Mouse (Mus musculus): ENCODE data around the gene Zfp385a. TPM values are rescaled to one million over a fixed set of nuclear protein-coding genes. Genes with fewer than 3 reads are reported as not detected.
A peak's percentile ranks its signal among the peaks of the same experiment; 100 is the strongest.

The Zfp385a gene
- polyA plus RNA-seq, 1 experiment: 11.7 TPM

DNA sequence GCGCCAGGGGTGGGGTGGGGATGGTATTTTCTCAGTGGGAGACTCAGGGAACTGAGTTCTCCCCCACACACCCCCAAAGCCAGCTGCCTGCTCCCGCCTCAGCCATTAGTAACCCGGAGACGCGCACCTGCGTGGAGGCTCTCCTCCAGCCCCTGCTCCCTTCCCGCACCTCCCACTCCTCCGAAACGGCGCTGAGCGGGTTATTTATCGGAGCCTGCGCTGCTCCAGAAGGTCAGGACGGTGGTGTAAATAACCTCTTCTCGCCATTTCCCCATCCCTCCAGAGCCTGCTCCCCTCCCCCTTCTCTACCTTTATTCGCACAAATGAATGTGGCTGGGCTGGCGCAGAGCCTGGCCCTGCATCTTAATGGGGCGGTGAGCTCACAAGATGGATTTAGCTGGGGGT is 39.8 kb downstream of the Zfp385a start:
- DNase-seq: no peak
- H3K4me3 ChIP-seq (replicated peaks; ENCODE audit: extremely low read depth, low read depth, low read length): no peak overlapping the region
- 40% methylated on average over 18 of the region's 18 CpGs for WGBS
- TF ChIP-seq CTCF (IDR thresholded peaks at IDR 0.05; ENCODE audit: insufficient read depth, low read length) (no peak), POLR2A (IDR thresholded peaks at IDR 0.05; ENCODE audit: borderline replicate concordance, extremely low read depth, low read depth, low read length) (no peak)
- H3K4me1 ChIP-seq (ENCODE audit: control insufficient read depth, insufficient read depth, low read length): peaks cover 5% of the 10 kb centered on the region

DNA sequence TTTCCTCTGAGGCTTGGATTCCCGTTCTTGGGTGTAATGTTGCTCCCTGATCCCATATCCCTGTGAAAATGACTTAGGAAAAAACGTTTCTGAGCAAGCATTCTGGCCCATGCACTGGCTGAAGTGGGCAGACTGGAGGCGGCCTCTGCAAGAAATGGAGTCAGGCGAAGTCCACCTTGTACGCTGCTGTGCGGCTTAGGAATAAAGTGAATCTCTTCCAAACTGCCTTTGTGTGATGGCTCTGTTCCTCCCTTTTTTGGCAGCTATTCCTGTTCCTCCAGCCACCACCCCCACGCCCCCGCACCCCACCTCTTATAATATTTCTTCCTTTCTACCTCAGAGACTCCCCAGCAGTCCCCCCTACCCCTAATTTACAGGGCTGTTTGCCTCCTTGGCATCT is 40.2 kb downstream of the Zfp385a start:
- peaks cover 5% of the 10 kb centered on the region for H3K4me1 ChIP-seq (ENCODE audit: control insufficient read depth, insufficient read depth, low read length)

DNA sequence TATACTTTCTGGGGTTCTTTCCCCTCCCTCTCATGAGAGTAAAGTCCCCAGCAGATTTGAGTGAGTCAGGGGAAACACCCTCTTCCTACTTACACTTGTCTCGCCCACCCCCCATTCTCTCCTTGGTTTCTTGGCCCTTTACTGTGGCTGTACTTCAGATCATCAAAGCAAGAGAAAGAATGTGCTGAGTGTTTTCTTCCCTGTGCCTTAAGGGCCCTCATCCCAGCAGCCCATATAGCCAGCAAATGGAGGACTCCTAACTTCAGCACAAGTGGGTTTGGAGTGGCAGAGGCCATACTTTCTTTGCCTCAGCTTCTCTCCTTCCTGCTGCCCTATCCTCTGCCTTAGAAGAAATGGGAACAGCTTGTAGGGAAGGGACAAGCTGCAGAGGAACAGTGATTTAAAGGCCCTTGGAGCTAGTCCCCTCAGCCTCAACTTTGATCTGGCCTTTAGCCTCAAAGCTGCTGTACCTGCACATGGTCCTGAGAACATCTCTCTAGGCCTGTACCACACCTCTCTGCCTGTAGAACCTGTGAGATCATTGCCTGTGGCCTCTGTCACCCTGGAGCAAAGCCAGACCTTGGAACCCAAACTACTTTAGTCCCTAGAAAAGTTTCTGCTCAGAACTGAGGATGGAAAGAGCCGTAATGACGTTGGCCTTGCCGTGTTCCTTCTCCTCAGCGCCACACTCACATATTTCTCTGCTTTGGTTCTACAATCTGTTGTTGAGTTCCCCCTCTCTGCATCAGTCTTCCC is 40.9 kb downstream of the Zfp385a start:
- WGBS: 72% methylated on average over 5 of the region's 5 CpGs
- no peak overlapping the region for H3K4me3 ChIP-seq (replicated peaks; ENCODE audit: extremely low read depth, low read depth, low read length)
- DNase-seq: peak; percentile 35
- H3K4me1 ChIP-seq (ENCODE audit: control insufficient read depth, insufficient read depth, low read length): peaks cover 2% of the 10 kb centered on the region
- TF ChIP-seq CTCF (IDR thresholded peaks at IDR 0.05; ENCODE audit: insufficient read depth, low read length) (no peak), POLR2A (IDR thresholded peaks at IDR 0.05; ENCODE audit: borderline replicate concordance, extremely low read depth, low read depth, low read length) (no peak)

More for the DNA sequence above, 40.2 kb downstream of the Zfp385a start:
- 58% methylated on average over 8 of the region's 8 CpGs for WGBS
- H3K4me3 ChIP-seq (replicated peaks; ENCODE audit: extremely low read depth, low read depth, low read length): no peak overlapping the region
- no peak for DNase-seq
- TF ChIP-seq POLR2A (IDR thresholded peaks at IDR 0.05; ENCODE audit: borderline replicate concordance, extremely low read depth, low read depth, low read length): no peak
- no peak for TF ChIP-seq CTCF (IDR thresholded peaks at IDR 0.05; ENCODE audit: insufficient read depth, low read length)

DNA sequence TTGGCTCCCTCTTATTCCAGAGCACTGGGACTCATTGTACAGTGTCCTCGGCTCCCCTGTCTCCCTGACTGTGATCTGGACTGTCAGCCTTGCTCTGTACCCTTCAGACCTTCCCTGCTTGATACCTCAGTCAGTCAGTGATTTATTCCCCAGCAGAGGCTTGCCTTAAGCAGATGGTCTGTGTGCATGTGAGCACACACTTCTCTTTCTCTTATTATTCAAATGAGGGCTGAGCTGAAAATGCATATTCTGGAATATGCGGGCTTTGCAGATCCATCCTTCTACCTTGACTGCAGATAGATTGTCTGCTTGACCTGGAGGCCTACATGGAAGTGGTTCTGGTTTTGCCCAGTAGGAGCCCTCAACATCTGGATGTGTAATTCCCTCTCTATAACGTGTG is 41.9 kb downstream of the Zfp385a start:
- Histone ChIP-seq H3K4me1 (ENCODE audit: control insufficient read depth, insufficient read depth, low read length) (no peaks in the 10 kb centered on the region), H3K4me3 (replicated peaks; ENCODE audit: extremely low read depth, low read depth, low read length) (no peak overlapping the region)
- DNase-seq: no peak
- TF ChIP-seq CTCF (IDR thresholded peaks at IDR 0.05; ENCODE audit: insufficient read depth, low read length) (no peak), POLR2A (IDR thresholded peaks at IDR 0.05; ENCODE audit: borderline replicate concordance, extremely low read depth, low read depth, low read length) (no peak)
- 69% methylated on average over 3 of the region's 3 CpGs for WGBS

DNA sequence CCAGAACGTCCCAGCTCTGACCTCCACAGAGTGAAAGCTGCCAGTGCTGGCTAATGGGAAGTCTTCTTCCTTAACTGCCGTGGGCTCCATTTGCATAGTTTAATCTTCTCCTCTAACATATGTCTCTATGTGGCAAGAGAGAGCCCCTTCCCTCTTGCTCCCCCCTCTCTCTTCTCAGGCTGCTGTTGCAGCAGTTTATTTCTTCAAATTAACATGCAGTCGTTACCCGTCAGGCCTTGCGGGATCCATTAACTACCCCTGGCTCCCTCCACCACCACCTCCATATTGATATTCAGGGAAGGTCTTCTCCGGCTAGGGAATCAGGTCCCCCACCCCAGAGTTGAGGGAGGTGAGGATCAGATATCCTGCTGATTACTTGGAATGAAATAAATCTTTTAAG is 42.6 kb downstream of the Zfp385a start:
- no peak for TF ChIP-seq POLR2A (IDR thresholded peaks at IDR 0.05; ENCODE audit: borderline replicate concordance, extremely low read depth, low read depth, low read length)
- no peak for TF ChIP-seq CTCF (IDR thresholded peaks at IDR 0.05; ENCODE audit: insufficient read depth, low read length)
- no peak for DNase-seq
- 71% methylated on average over 6 of the region's 6 CpGs for WGBS
- H3K4me1 ChIP-seq (ENCODE audit: control insufficient read depth, insufficient read depth, low read length): no peaks in the 10 kb centered on the region
- no peak overlapping the region for H3K4me3 ChIP-seq (replicated peaks; ENCODE audit: extremely low read depth, low read depth, low read length)

DNA sequence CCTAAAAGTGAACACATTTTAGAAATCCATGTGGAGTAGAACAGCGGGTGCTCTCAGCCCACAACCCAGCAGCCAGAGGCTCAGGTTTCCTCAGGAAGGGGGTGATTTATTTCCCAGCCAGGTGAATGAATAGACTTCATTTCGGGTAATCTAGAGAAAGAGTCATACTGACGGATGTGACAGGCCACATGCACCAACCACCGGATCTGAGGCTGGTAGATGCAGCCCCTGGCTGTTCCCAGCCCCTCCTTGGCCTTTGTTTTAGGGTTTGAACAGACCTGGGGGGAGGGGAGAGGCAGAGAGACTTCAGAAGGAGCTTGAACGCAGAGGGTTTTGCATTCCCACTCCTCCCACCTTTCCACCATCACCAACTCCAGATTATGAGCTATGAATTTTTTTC is 44.0 kb downstream of the Zfp385a start:
- Histone ChIP-seq H3K4me3 (replicated peaks; ENCODE audit: extremely low read depth, low read depth, low read length) (no peak overlapping the region), H3K4me1 (ENCODE audit: control insufficient read depth, insufficient read depth, low read length) (no peaks in the 10 kb centered on the region)
- WGBS: 36% methylated on average over 5 of the region's 5 CpGs
- TF ChIP-seq POLR2A (IDR thresholded peaks at IDR 0.05; ENCODE audit: borderline replicate concordance, extremely low read depth, low read depth, low read length): no peak
- no peak for TF ChIP-seq CTCF (IDR thresholded peaks at IDR 0.05; ENCODE audit: insufficient read depth, low read length)
- DNase-seq: no peak

DNA sequence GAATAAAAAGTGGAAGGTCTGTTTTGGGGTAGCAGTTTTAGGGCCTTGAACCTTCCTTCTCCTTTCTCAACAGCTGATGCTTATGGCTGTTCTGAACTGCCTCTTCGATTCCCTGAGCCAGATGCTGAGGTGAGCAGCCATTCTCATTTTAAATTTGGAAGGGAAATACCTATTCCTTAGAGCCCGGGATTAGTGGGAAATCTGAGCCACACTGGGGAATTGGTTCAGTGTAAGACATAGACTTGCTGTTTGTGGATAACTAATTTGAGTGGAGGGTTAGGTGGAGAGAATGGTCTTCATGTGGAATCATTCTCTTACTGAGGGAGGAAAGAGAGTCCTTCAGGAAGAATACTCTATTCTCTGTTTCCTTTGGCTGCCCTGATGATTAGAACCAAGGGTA is 45.2 kb downstream of the Zfp385a start:
- 83% methylated on average over 2 of the region's 2 CpGs for WGBS
- DNase-seq: no peak
- no peak overlapping the region for H3K4me3 ChIP-seq (replicated peaks; ENCODE audit: extremely low read depth, low read depth, low read length)

DNA sequence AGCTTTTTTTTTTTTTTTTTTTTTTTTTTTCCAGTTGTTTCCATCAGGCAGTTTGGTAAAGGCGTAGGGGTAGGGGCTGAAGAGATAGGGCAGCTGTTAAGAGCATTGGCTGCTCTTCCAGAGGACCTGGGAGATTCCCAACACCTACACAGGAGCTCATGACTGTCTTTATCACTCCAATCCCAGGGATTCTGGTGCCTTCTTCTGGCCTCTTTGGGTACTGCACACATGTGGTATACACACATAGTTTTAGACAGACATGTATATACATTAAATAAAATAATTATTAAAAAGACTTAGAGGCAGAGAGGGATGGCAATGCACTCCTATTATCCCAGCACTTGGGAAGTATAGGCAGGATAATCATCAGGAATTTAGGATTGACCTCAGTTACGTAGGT is 46.5 kb downstream of the Zfp385a start:
- Histone ChIP-seq H3K4me1 (ENCODE audit: control insufficient read depth, insufficient read depth, low read length) (no peaks in the 10 kb centered on the region), H3K4me3 (replicated peaks; ENCODE audit: extremely low read depth, low read depth, low read length) (no peak overlapping the region)
- WGBS: 96% methylated on average over 2 of the region's 2 CpGs
- TF ChIP-seq POLR2A (IDR thresholded peaks at IDR 0.05; ENCODE audit: borderline replicate concordance, extremely low read depth, low read depth, low read length) (no peak), CTCF (IDR thresholded peaks at IDR 0.05; ENCODE audit: insufficient read depth, low read length) (no peak)
- DNase-seq: no peak

More for the DNA sequence above, 45.2 kb downstream of the Zfp385a start:
- H3K4me1 ChIP-seq (ENCODE audit: control insufficient read depth, insufficient read depth, low read length): no peaks in the 10 kb centered on the region
- TF ChIP-seq POLR2A (IDR thresholded peaks at IDR 0.05; ENCODE audit: borderline replicate concordance, extremely low read depth, low read depth, low read length): no peak
- no peak for TF ChIP-seq CTCF (IDR thresholded peaks at IDR 0.05; ENCODE audit: insufficient read depth, low read length)

DNA sequence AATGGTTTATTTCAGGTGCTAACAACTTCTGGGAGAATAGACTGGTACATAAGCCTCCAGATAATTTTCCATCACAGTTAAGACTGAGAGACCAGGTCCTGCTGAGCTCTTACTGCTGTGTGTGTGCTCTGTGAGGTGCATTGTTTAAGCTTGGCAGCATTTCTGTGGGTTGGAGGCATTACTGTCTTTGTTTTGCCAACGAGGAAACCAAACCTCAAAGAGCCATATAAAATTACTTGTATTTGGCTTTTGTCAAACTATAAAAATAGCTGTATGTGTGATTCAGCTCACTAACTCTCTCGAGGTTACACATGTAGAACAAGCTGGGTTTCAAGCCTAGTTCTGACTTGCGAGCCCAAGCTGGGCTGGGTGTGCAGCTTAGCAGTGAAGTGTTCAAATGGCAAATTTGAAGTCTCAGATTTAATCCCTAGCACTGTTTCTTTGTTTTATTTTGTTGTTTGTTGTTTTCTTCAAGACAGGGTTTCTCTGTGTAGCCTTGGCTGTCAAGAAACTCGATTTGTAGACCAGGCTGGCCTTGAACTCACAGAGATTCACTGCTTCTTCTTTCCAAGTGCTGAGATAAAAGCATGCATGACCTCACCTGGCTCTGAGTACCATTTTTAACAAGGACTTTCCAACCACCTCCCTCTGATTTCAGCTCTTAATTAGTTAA is 47.1 kb downstream of the Zfp385a start:
- DNase-seq: no peak
- no peak for TF ChIP-seq POLR2A (IDR thresholded peaks at IDR 0.05; ENCODE audit: borderline replicate concordance, extremely low read depth, low read depth, low read length)
- no peak for TF ChIP-seq CTCF (IDR thresholded peaks at IDR 0.05; ENCODE audit: insufficient read depth, low read length)
- H3K4me1 ChIP-seq (ENCODE audit: control insufficient read depth, insufficient read depth, low read length): no peaks in the 10 kb centered on the region
- H3K4me3 ChIP-seq (replicated peaks; ENCODE audit: extremely low read depth, low read depth, low read length): no peak overlapping the region
- 73% methylated on average over 4 of the region's 4 CpGs for WGBS

DNA sequence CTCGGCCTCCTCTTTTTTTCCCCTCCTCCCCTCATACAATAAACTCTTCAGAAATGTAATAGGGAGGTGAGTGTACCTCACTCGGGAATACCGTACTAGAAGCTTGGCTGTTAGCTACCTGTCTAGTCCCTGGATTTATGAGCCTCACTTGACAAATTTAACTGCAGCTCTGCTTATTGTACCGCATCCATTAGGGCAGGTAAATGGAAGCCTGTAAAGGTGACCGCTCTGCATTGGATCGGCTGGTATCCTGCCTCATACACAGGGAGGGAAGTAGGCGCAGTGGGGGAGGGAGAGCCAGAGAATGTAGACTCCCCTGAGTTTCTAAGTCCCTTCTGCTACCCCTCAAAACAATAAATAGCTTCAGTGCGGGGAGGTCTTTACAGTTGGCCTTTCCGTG is 49.0 kb downstream of the Zfp385a start:
- DNase-seq: no peak
- no peak for TF ChIP-seq CTCF (IDR thresholded peaks at IDR 0.05; ENCODE audit: insufficient read depth, low read length)
- no peak for TF ChIP-seq POLR2A (IDR thresholded peaks at IDR 0.05; ENCODE audit: borderline replicate concordance, extremely low read depth, low read depth, low read length)
- Histone ChIP-seq H3K4me1 (ENCODE audit: control insufficient read depth, insufficient read depth, low read length) (peaks cover 6% of the 10 kb centered on the region), H3K4me3 (replicated peaks; ENCODE audit: extremely low read depth, low read depth, low read length) (no peak overlapping the region)
- WGBS: 87% methylated on average over 9 of the region's 9 CpGs
